Mouse (Mus musculus) forebrain, embryonic 15.5 days (tissue): ENCODE measurements around the gene Trim11. TPM values are rescaled to one million over a fixed set of nuclear protein-coding genes. Genes with fewer than 3 reads are reported as not detected.
A peak's percentile ranks its signal among the peaks of the same experiment; 100 is the strongest.

ENCODE experiments used
- ATAC-seq: fragments of 200-750 bp; cut with Nextera tagmentation; replicated peaks from 2 replicates; pipeline ENCODE4 v1.8.0; 2017; ENCODE audit warnings: mild to moderate bottlenecking, moderate TSS enrichment, moderate library complexity
- H3K27ac ChIP-seq: fragments of 300-500 bp; sonication (generic); replicated peaks from 2 replicates; pipeline ENCODE4 v1.5.1; 2015; ENCODE audit warnings: mild to moderate bottlenecking, inconsistent platforms
- H3K27me3 ChIP-seq: fragments of 300-500 bp; sonication (generic); 2 replicates; pipeline ENCODE4 v1.6.1; 2015; ENCODE audit warnings: inconsistent platforms
- H3K36me3 ChIP-seq: fragments of 300-500 bp; sonication (generic); 2 replicates; pipeline ENCODE4 v1.6.1; 2015; ENCODE audit warnings: mild to moderate bottlenecking, inconsistent platforms
- H3K4me1 ChIP-seq: fragments of 300-500 bp; sonication (generic); 2 replicates; pipeline ENCODE4 v1.6.1; 2015; ENCODE audit warnings: inconsistent platforms
- H3K4me2 ChIP-seq: fragments of 300-500 bp; sonication (generic); replicated peaks from 2 replicates; pipeline ENCODE4 v1.6.1; 2015; ENCODE audit warnings: mild to moderate bottlenecking, inconsistent platforms
- H3K4me3 ChIP-seq: fragments of 300-500 bp; sonication (generic); 2 replicates; pipeline ENCODE4 v1.5.1; 2015; ENCODE audit warnings: mild to moderate bottlenecking, inconsistent platforms
- H3K9ac ChIP-seq: fragments of 300-500 bp; sonication (generic); replicated peaks from 2 replicates; pipeline ENCODE4 v1.6.1; 2015; ENCODE audit warnings: mild to moderate bottlenecking, inconsistent platforms
- H3K9me3 ChIP-seq: fragments of 300-500 bp; sonication (generic); 2 replicates; pipeline ENCODE4 v1.6.1; 2016; ENCODE audit warnings: inconsistent platforms
- WGBS: fragments of 180-500 bp; shearing (Covaris S2); methylation state at CpG from one replicate; pipeline ENCODE4 v1.1.7; 2015; ENCODE audit warnings: mixed read lengths; 5-methylcytosine and 5-hydroxymethylcytosine counted together
- polyA plus RNA-seq: library from polyadenylated mRNA; unstranded; fragments of >200 nt; fragmentation: Nextera tagmentation; extraction: Ambion mirVana; gene quantifications from 2 replicates; pipeline ENCODE4 v1.2.1, GENCODE M21; 2015

Gene Trim11
- polyA plus RNA-seq, 1 experiment from 2014 or later = 24.8 TPM

- Histone ChIP-seq H3K4me2 (peak overlapping the region; percentile 96), H3K27ac (peak overlapping the region; percentile 83), H3K4me1 (peaks cover 46% of the 10 kb centered on the region), H3K4me3 (peak overlapping the region; percentile 56), H3K36me3 (no peaks in the 10 kb centered on the region), H3K9me3 (no peaks in the 10 kb centered on the region), H3K27me3 (no peaks in the 10 kb centered on the region), H3K9ac (peak overlapping the region; percentile 59)
- no peak for ATAC-seq
- WGBS = 32% methylated on average over 15 of the region's 15 CpGs
Measured at GRCm38 (mm10) chr11:58959186-58959825, 18.6 kb upstream of the Trim11 start.

GRCm38 (mm10) chr11:58959921-58960465, 17.9 kb upstream of the Trim11 start:
- Histone ChIP-seq H3K4me3 (peak overlapping the region; percentile 56), H3K4me1 (peaks cover 46% of the 10 kb centered on the region), H3K9ac (peak overlapping the region; percentile 59), H3K27me3 (no peaks in the 10 kb centered on the region), H3K4me2 (peak overlapping the region; percentile 96), H3K9me3 (no peaks in the 10 kb centered on the region), H3K27ac (peak overlapping the region; percentile 83), H3K36me3 (no peaks in the 10 kb centered on the region)
- WGBS = 3% methylated on average over 40 of the region's 40 CpGs
- ATAC-seq = peak; percentile 80

GRCm38 (mm10) chr11:58961364-58962177, 16.3 kb upstream of the Trim11 start:
- H3K9ac ChIP-seq = no peak overlapping the region
- H3K4me3 ChIP-seq = no peak overlapping the region
- H3K27me3 ChIP-seq = no peaks in the 10 kb centered on the region
- no peak for ATAC-seq
- 65% methylated on average over 50 of the region's 50 CpGs for WGBS
- no peaks in the 10 kb centered on the region for H3K9me3 ChIP-seq
- no peaks in the 10 kb centered on the region for H3K36me3 ChIP-seq
- H3K27ac ChIP-seq = no peak overlapping the region
- H3K4me2 ChIP-seq = no peak overlapping the region
- H3K4me1 ChIP-seq = peaks cover 40% of the 10 kb centered on the region

DNA sequence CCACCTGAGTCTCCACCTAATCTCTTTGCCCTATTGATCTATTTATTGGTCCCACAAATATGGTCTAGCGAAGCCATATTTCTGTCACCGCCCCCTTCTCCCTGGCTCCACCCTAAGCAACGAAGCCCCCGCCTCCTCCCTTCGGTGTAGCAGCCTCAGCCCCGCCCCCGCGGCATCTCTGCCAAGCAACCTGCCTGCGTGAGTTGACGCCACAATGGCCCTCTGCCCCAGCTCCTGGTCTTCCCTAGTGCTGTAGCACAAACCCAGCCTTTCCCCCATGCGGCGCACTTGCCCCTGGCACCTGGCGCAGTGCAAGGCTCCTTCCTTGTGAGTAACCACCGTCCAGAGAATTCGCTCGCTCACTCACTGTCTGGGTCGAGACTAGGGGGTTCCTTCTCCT, 14.3 kb upstream of the Trim11 start:
- ATAC-seq = no peak
- 35% methylated on average over 17 of the region's 17 CpGs for WGBS
- Histone ChIP-seq H3K4me3 (no peak overlapping the region), H3K36me3 (no peaks in the 10 kb centered on the region), H3K9me3 (no peaks in the 10 kb centered on the region), H3K27me3 (no peaks in the 10 kb centered on the region), H3K27ac (no peak overlapping the region), H3K9ac (no peak overlapping the region), H3K4me1 (peaks cover 21% of the 10 kb centered on the region), H3K4me2 (no peak overlapping the region)

DNA sequence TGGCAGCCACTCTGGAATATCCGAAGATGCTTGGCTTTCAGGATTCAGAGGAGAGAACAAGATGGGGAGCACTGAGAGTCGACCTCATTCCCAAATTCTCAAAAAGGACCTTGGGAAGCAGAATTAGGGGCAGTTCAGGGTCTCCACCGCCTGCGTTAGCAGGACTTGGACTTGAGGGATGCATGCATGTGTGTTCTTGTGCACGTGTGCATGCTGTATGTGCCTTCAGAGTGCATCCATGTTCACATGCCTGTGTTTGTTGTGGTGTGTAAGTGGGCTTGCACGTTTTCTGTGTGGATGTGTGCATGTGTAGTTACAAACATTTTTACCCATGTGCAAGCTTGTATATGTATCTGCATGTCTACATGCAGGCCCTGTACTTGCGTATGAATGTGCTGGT, 13.7 kb upstream of the Trim11 start:
- Histone ChIP-seq H3K4me3 (no peak overlapping the region), H3K9ac (no peak overlapping the region), H3K4me1 (peaks cover 14% of the 10 kb centered on the region), H3K27me3 (no peaks in the 10 kb centered on the region), H3K36me3 (peaks cover 1% of the 10 kb centered on the region; the same call in 1 of the 2 replicates), H3K4me2 (no peak overlapping the region), H3K27ac (no peak overlapping the region), H3K9me3 (no peaks in the 10 kb centered on the region)
- WGBS = 87% methylated on average over 7 of the region's 7 CpGs
- no peak for ATAC-seq

DNA sequence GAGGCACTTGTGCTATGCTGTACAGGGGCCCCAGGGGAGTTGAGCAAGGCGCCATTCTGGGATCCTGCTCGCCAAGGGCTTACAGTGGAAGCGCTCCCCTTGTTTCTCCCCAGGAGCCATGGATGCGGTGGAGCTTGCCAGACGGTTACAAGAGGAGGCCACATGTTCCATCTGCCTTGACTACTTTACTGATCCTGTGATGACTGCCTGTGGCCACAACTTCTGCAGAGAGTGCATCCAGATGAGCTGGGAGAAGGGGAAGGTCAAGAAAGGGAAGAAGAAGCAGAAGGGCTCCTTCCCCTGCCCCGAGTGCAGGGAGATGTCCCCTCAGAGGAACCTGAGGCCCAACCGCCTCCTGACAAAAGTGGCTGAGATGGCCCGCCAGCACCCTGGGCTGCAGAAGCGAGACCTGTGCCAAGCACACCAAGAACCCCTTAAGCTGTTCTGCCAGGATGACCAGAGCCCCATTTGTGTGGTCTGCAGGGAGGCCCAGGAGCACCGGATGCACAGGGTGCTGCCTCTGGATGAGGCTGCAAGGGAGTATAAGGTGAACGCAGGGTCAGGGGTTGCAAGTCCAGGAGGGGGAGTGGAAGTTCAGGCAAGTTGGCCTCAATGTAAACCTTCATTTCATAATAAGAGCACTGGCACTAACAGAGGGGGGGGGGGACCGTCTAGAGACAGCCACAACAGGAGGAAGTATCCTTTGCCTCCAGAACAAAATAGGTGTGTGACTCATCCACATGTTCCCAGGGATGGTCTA, 12.7 kb upstream of the Trim11 start:
- ATAC-seq = no peak
- no peaks in the 10 kb centered on the region for H3K9me3 ChIP-seq
- no peak overlapping the region for H3K27ac ChIP-seq
- H3K4me2 ChIP-seq = no peak overlapping the region
- H3K27me3 ChIP-seq = no peaks in the 10 kb centered on the region
- no peak overlapping the region for H3K4me3 ChIP-seq
- peaks cover 4% of the 10 kb centered on the region; the same call in 1 of the 2 replicates for H3K4me1 ChIP-seq
- H3K9ac ChIP-seq = no peak overlapping the region
- 62% methylated on average over 12 of the region's 12 CpGs for WGBS
- H3K36me3 ChIP-seq = peaks cover 5% of the 10 kb centered on the region; the same call in 1 of the 2 replicates

DNA sequence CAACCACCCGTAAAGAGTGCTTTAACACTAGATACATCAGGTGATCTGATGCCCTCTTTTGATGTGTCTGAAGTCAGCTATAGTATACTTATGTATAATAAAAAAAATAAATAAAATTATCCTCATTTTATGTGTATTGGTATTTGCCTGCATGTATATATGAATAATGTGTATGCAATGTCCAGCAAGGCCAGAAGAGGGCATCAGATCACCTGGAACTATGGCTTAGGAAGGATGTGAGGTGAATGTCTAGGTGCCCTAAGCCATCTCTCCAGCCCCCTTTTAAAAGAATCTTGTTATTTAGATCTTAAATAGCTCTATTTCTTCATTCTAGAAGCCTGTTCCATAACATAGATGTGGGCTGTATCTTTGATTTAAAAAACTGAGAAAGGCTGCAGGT, 10.5 kb upstream of the Trim11 start:
- Histone ChIP-seq H3K27me3 (no peaks in the 10 kb centered on the region), H3K9ac (no peak overlapping the region), H3K9me3 (no peaks in the 10 kb centered on the region), H3K36me3 (peaks cover 13% of the 10 kb centered on the region; the same call in 1 of the 2 replicates), H3K4me1 (no peaks in the 10 kb centered on the region), H3K4me3 (no peak overlapping the region), H3K4me2 (no peak overlapping the region), H3K27ac (no peak overlapping the region)
- WGBS = 94% methylated on average over 1 of the region's 1 CpGs
- no peak for ATAC-seq

- Histone ChIP-seq H3K9ac (no peak overlapping the region), H3K27me3 (no peaks in the 10 kb centered on the region), H3K4me3 (no peak overlapping the region), H3K9me3 (no peaks in the 10 kb centered on the region), H3K27ac (no peak overlapping the region), H3K4me2 (no peak overlapping the region), H3K36me3 (peaks cover 13% of the 10 kb centered on the region; the same call in 1 of the 2 replicates), H3K4me1 (no peaks in the 10 kb centered on the region; the same call in 1 of the 2 replicates)
- ATAC-seq = no peak
- WGBS = 89% methylated on average over 7 of the region's 7 CpGs
Measured at GRCm38 (mm10) chr11:58968551-58968950, 9.3 kb upstream of the Trim11 start.

DNA sequence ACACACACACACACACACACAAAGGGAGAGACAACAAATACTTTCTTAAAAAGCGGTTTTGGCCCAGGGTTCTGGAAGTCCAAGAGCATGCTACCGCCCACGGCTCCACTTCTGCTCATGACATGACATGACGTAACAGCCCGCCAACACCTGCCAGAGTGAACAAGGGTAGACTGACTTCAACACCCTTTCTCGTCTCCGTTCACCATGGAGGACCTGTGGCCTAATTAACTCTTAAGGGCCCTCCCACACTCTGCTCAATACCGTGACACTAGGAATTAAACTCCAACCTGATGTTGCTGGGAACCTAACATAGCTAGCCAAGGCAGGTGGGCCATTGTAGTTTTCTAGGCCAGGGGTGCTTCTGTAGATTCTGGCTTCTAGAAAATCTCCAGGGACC, 8.9 kb upstream of the Trim11 start:
- Histone ChIP-seq H3K4me2 (no peak overlapping the region), H3K9ac (no peak overlapping the region), H3K27ac (no peak overlapping the region), H3K9me3 (no peaks in the 10 kb centered on the region), H3K4me3 (no peak overlapping the region), H3K4me1 (no peaks in the 10 kb centered on the region; the same call in 1 of the 2 replicates), H3K27me3 (no peaks in the 10 kb centered on the region), H3K36me3 (peaks cover 13% of the 10 kb centered on the region; the same call in 1 of the 2 replicates)
- no peak for ATAC-seq
- WGBS = 82% methylated on average over 8 of the region's 8 CpGs

DNA sequence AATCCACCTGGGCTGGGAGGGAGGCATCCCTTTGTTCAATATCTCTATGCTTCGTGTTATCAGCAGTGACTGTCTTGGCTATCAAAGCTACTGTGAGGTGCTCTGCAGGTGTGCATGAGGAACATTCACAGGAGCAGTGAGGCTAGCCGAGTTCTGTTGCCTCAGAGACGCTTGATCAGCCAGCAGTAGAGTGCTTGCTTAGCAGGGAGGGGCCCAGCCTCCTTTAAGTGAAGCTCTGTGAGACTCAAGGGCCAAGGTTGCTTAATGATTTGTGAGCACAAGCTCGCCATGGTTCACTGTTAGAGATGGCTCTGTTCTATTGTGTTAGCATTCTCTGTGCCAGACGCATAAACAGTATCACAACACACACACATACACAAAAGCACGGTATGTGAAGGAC, 8.2 kb upstream of the Trim11 start:
- no peaks in the 10 kb centered on the region; the same call in 1 of the 2 replicates for H3K4me1 ChIP-seq
- H3K27ac ChIP-seq = no peak overlapping the region
- H3K36me3 ChIP-seq = peaks cover 13% of the 10 kb centered on the region; the same call in 1 of the 2 replicates
- H3K4me2 ChIP-seq = no peak overlapping the region
- H3K27me3 ChIP-seq = no peaks in the 10 kb centered on the region
- no peak overlapping the region for H3K4me3 ChIP-seq
- 81% methylated on average over 6 of the region's 6 CpGs for WGBS
- no peak for ATAC-seq
- no peak overlapping the region for H3K9ac ChIP-seq
- no peaks in the 10 kb centered on the region for H3K9me3 ChIP-seq

GRCm38 (mm10) chr11:58970831-58971530, 6.9 kb upstream of the Trim11 start:
- Histone ChIP-seq H3K4me1 (peaks cover 8% of the 10 kb centered on the region), H3K9me3 (no peaks in the 10 kb centered on the region), H3K36me3 (peaks cover 13% of the 10 kb centered on the region; the same call in 1 of the 2 replicates), H3K4me3 (no peak overlapping the region), H3K4me2 (no peak overlapping the region), H3K9ac (no peak overlapping the region), H3K27ac (no peak overlapping the region), H3K27me3 (no peaks in the 10 kb centered on the region)
- no peak for ATAC-seq
- WGBS = 96% methylated on average over 21 of the region's 21 CpGs
